Mouse (Mus musculus) R1 (cell line): ENCODE measurements at regions not wholly inside any gene's neighbourhood (a gene's known extent, or its start where the extent isn't known, plus 50 kb on each side); places are given as distances from the start of the nearest gene placed in this dataset.

Experiments
- DNase-seq: peaks from one replicate; pipeline ENCODE4 v3.0.0-alpha.2; 2018; ENCODE audit warnings: low read depth, low spot score

DNA sequence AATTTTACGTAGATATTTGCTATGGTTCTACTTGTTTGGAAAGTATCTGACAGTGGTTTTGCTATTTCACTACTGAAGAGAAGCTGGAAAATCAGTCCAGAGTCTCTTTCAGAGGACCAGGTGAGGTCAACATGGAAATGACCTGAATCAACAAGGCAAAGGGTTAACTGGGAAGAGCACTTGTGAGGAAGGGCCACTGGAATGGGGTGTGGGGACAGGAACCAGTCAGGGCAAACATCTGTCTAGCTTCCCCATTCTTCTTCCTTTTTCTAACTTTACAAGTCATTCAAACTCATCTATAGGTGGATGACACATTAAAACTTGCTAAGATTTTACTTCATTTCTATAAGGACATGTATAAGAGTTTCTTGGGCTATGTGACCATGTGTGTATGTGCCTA, 283.7 kb downstream of the Gm11146 start:
- no peak for DNase-seq

DNA sequence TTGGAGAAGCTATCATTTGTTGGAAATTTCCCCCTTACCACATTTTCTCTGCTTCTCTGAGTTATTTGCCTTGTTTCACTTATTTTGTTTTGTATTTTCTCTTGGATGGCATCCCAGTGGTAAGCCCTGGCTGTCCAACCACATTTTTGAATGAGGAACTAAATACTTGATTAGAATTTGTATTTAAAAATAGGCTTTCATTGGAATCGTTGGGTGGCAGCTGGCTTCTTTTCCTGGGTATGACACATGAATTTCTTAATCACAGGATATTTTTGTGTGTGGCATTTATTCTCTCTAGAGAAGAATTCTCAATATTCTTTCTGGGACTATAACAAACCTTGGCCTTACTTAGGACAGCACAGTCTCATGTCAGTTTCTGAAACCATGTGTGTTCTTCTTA, 286.5 kb downstream of the Gm11146 start:
- DNase-seq: no peak

DNA sequence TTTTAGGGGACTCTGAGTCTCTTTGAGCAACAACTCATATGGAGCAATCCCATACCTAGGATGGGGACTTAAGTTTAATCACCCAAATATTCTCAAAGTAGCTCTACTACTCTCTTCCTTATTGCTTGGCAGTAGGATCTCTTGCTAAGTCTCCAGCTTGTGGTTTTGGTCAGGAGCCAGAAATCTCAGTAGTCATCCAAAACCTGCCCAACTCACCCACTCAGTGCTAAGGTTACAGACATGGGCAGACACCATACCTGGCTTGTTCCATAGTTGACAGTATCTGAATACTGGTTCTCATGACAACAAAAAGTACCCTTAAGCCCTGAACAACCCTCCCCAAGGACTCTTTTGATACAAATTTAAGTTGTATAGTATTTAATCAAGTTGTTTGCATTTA, 288.7 kb downstream of the Gm11146 start:
- DNase-seq: no peak

DNA sequence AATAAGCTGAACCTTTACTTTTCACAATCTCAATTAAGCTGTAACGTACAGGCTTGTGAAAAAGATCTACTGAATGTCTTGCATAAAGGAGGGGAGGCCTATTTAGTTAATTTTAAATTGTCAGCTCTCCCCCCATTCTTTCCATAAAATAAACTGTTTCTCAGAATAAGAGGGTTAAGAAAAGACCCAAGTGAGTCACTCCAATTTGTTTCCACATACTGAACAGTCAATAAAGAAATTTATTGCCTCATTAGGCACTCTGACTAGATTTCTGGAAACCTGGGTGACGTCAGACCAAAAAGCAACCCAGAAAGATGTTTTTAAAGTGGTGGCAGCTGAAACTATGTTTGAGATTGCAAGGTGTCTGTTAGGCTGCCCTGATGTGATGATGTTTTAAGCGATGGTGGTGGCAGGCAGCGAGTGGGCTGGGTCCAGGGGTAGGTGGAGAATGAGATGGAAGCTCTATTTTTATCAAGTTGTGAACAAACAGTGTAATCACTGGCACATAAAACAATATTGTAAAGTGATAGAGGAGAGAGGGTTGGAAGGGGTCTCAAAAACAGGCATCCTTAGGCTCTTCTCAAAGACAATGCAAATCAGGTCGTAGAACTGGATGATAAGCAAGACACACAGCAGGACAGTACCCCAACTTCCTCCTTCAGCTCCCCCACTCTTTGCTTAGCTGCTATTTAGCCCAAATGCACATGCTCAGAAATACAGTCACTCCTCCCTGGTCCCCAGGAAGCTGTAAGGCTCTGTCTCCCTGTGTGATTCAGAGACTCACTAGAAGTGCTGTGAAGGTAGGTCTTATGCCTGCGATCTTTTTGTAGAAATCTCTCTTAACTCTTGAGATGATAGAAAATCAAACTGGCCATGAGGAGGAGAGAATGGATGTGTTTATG, 288.0 kb downstream of the Usp25 start:
- DNase-seq: no peak

DNA sequence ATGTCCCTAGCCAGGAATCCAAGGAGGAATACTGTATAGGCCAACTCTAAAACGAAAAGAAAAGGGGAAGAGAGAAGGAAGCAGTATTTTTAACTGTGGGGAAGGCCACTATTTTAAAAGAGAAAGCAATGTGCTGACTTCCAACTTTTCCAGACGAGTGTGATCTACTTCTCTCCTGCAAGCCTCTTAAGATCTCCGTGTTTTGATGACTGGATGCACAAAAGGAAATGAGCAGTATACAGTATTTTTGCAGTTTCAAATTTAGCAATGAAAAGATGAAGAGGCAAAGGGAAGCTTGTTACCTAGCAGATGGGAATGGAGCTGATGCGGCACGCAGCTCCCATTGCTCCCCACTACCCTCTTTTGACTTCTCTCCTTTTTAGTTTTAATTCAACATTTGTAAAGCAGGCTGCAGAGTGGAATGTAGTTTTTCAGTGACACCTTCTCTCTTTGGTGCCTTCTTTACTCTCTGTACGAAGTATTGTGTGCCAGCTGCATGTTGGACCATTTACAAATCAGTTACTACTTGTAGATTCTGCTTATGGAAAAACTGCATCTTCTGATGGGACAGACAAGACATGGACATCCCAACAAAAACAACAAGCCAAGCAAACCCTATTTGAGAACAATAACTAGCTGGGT, 287.2 kb downstream of the Usp25 start:
- no peak for DNase-seq

DNA sequence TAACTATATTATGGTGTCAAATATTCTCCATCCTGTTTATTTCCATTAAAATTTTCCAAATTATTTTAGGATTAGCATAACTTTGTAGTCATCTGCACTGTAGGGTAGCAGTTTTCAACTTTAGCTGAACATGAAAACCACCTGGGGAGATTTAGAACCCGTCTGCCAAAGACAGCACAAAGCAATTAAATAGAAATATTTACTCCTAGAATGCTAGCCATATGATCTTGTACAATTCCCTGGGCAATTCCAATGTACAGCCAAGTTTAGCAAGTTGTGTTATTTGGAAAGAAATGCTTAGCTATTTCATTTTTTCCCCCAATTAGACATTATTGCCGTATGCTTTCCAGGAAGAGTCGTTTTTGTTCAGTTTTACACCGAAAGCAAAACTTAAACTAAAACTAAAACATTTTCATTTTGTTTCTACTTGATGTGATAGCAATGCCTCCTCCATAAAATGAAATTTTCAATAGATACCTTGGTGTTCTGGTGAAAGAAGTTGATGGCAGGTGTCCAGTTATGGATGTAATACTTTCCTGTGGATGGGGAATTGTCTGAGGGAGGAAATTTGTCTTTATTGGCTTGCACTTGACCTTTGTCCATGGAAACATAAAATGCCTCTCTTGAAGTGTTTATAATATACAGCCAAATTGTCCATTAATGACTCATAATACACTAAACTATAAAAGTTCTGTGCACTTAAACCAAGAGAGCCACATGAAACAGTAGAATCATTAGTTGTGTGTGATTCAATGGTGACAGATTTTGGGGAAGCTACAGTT, 282.3 kb downstream of the Usp25 start:
- no peak for DNase-seq

DNA sequence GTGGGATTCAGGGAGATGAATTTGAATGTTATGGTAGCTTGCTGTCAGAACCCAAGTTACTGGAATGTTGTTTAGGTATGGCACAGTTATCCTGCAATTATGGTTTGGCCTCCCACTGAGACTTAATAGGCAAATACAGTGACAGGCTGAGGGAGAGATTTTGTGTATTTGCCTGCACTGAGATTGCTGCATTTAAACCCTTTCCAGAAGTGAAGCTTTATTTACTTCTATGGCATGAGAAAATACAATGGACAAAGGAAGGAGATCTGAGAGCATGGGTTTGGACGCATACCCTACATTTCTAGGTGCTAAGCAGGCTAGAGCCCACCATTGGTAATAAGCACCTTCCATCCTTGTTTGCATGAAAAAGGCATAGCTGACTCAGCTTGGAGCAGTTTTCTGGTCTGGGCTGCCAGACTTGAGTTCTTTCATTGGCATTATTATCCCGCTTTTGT, 278.8 kb downstream of the Usp25 start:
- DNase-seq: no peak

DNA sequence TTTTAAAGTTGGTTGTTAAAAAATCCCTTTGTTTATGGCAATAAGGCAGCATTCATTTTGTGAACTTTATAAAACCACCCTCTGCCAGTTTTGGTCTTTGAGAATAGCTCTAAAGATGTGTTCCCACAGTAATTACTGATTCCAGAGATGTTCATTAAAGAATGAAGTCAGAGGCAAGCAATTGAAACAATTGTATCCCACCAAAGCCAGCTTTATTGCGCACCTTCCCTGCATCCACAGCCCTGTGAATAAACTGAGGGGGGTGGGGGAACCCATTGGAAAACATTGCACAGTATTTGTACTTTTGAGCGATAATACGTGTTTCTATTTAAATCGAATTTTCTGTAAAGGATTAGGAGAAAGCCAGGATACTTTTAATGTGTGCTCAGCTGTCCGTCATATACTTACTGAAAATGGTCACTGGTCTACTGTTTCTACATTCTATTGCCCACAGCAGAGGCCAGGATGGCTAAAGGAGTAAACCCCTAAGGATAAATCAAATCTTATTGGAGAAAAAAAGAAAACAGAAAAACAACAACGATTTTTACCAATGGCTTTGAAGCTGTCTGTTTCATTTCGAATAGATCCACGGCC, 278.3 kb downstream of the Usp25 start:
- no peak for DNase-seq

DNA sequence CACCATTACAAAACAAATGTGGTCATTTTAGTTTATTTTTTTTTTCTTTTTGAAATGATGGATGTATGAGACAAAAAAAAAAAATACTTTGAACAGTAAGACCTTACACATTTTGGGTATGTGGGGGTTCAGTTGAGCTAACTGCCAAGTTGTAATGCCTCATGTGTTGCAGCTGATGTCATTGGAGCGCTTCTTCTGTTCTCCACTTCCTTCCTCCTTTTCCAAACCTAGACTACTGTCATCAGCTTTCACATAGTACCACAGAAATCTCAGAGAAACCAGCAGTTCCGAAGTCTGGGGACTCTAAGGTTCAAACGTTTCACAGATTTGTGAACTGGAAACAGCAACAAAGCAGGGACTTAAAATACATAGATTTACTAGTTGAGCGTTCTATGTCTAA, 270.7 kb downstream of the Usp25 start:
- DNase-seq: no peak

DNA sequence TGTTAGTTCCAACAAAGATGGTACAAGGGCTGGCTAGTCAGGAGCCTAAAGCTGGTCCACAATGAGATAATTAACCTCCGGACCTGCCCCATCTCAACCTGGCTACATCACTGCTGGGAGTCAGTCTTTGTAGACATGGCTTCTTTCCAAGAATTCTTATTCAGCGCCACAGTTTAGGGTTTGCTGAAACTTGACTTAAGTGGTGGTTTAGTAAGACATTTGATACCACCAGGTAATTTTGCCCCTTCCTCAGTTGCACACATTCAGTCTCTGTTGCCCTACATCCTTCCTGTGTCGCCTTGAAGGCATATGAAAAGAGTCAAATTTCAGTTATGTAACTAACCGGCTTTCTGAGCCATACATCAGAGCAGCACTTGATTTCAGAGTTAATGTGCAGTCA, 266.4 kb downstream of the Usp25 start:
- DNase-seq: no peak

DNA sequence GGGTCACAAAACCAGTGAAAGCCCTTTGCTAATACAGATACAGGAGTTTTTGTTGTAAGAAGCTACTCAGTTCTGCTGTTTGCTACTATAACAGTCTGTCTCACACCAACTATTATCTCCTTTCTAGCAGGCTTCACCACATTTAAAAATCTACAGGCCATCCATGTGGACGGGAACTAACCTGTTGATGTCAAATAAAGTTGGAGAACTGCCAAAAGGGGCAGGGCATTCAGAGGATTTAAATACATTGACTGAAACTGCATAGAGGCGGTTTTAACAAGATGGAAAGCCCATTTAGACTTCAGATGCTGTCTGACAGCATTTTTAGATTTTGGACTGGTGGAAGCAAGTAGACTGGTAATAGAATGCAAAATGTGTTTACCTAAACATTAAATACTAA, 266.0 kb downstream of the Usp25 start:
- peak; percentile 2 for DNase-seq

DNA sequence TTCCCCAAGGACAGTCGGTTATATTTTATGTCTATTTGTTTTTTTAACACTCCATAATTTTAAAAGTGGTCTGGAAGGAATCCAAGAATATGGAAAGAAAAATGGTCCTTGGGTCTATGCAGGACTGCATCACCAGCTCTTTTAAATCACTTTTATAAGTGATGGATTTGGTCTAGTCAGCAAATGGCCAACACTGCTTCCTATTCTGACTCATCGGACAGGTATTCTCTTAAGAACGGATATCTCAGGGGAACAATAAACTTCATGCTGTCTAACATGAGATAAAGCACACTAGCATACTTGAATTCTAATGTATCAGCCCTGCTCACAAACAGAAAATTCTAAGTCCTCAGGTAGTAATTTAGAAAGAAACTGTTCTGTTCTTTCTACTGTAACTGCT, 259.8 kb downstream of the Usp25 start:
- no peak for DNase-seq

DNA sequence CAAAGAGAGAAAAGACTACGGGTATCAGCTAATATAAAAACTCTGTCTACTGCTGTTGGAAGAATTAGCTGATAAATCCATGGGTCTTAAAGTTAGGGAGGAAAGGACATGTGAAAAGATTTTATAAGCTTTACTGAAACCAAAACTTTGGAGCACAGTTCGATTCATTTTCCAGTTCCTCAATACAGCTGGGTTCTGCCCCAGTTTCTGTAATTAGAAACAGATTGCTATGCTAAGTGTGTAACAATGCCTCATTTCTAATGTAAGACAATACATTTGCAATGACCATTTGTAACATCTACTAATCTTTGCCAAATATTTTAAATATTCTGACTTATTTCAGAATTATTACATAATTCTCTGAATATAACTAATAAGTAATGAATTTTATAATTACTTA, 255.4 kb downstream of the Usp25 start:
- no peak for DNase-seq

DNA sequence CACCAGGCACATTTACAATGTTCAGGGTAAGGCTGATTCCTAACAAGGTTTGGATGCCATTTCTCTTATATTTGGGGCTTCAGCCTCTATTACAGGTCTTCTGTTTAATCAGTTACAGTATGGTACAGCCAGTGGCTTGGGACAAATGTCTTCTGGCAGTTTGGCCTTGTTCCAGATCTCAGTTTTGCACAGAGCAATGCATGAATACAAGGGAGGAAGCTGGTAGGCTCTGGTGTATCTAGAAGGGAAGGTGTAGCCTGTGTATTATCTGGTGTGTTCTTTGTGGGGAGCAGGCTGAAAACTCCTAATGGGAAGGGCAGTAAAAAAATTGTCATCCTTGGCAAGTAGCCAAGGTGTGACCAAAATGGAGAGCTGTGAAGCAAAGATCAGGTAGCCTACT, 254.2 kb downstream of the Usp25 start:
- DNase-seq: no peak

DNA sequence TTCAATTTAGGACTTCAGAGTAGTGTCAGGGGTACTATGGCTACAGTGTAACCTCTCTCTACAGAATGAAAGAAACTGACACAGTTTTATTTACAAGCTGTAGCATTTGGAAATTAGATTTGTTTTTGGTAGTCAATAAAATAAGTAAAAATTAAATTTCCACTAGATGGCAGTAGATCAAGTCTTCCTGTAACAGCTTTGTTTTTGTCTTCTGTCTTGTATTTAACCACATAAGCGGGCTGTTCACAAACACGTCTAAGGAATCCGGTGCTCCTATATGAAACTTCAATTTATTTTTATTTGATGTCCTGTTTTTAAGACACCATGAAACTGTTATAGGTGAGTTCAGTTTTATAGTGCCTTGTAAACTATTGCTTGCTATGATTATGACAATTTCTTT, 238.8 kb downstream of the Usp25 start:
- DNase-seq: no peak

DNA sequence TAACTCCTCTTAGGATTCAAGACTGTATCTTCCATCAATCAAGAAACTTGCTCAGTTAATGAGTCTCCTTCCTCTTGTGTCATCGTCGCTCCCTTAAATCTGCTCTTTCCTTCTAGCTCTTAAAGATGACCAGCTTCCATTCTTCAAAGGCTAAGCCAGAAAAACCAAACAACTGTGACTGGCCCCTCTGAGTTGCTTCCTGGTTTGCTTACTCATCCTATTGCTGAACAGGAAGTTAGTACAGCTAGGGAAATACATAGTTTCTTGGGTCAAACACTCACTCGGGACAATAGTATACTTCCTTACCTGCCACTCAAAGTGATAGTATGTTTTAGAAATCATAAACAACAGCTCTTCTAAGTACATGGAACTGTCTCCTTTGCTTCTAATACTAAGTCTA, 237.9 kb downstream of the Usp25 start:
- no peak for DNase-seq

DNA sequence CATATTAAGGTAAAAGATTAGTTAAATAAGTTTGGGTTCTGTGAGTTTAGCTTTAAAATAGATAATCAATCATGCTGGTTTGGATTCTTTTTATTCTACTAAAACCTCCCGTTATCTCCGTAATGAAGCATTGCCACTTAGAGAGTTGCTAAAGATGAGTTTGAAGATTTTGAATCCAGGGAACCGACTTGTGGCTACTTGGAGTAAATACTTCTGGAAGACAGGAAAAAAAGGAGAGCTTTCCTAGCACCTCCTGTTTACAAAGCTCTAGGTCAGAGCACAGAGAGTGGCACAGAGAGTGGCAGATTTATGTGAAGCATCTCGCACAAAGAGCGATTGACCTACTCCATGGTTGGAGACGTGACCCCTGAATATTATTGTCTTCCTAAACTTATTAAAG, 227.4 kb downstream of the Usp25 start:
- no peak for DNase-seq

DNA sequence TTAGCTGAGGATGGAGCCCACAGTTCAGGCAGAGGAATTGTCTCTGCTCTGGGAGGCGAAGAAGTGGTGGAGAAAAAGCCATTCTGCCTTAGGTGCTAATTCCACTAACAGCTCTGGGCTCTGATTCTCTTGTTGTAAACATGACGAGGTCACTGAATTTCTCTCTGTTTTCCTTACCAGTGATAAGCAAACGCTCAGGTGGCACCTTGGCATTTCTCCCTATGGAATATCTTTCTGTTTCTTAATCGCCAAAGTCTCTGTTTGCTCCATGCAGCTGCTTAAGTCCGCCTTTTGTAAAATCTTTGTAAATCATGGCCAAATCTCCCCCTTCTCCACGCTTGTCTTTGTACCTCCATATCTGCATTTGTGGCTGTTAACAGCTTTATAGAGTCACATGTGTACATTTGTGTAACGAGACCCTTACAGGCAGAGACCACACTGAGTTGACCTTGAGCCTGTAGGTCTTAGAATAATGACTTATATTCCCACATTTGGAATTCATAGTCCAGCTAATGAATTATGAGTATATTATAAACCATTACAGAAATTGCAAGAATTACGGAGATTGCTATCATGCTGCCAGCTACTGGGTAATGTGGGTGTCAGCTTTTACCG, 225.8 kb downstream of the Usp25 start:
- DNase-seq: no peak

DNA sequence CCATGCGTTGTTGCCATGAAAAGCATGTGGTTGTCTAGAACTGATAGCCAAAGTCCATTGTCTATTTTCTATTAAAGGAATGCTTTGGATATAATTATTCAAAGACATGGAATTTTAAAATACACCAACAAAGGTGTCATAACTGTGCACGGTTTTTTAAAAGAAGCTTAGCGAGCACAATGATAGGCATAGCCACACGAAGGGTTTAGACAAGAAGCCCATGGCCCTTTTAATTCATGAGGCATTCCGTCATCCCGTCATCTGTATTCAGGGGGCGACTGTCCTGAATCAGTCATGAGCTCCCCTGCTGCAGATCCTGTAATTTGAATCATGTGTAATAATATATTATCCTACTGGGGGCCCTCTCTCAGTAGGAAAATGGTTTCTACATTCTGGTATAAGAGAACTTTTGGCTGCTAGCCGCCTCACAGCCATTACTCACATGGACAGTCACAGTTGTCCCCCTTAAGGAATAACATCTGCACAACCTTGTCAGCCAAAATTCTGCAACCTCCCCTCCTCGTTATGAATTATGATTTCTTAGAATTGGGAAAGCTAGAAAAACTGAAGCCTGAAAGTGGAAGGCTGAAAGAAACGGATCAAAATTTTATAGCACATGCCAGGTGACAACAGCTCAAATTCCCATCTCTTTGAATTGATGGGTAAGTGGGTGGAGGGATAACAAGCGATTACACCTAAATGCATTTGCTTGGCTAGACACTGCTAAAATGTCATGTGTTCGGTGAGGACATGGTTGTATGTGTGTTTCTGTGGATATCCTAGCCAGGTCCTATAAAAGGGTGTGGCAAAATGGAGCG, 225.1 kb downstream of the Usp25 start:
- no peak for DNase-seq

DNA sequence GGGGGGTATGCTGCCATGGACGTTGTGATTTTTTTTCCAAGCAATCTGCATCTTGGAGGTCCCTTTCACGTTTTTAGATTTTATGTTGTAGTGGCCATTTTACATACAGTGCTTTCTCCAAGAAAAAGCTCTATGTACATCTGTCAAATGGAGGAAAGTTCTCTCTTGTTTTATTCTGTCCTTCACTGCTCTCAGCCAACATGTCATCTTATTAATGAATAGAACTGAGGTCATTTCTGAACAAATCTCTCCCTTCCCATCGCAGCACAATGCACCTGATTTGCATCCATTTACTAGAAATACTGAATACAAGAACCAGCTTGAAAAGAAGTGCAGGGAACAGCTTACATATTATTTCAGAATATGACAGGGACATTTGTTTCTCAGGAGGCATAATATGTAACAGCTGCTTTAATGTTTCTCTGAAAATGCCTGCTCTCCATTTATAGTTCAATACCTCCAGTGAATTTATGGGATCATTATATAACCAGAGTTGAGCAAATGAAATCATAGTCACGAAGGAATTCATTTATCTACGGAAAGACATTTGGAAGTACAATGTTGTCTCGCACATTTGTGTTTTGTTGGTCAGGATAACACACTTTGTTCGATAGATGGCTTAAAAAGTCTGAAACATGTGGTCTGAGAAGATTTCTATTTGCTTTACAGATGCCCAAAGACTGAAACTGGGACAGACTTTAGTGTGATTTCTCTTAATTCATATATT, 224.3 kb downstream of the Usp25 start:
- no peak for DNase-seq
